Mouse (Mus musculus) MEL (cell line): ENCODE measurements around the gene Slc38a4. TPM values are rescaled to one million over a fixed set of nuclear protein-coding genes. Genes with fewer than 3 reads are reported as not detected.

Source experiments
- DNase-seq: peaks from one replicate; pipeline ENCODE4 v3.0.0; 2011; ENCODE audit warnings: low read depth, low spot score
- H3K27ac ChIP-seq: 2 replicates; pipeline ENCODE4 v1.5.1; 2012; ENCODE audit warnings: low read depth, mild to moderate bottlenecking, control low read depth, low read length, moderate library complexity; ENCODE audit not compliant: control insufficient read depth
- H3K27me3 ChIP-seq, 2 experiments: fragments of 150-350 bp in 1 of 2; sonication (generic) in 1 of 2; 2 replicates each; pipeline ENCODE4 v1.6.1; 2012; ENCODE audit warnings: low read length in 2 of 2, mild to moderate bottlenecking in 2 of 2, improper control_type of control experiment in 1 of 2, moderate library complexity in 1 of 2; ENCODE audit not compliant: insufficient read depth in 2 of 2, control insufficient read depth in 1 of 2
- H3K36me3 ChIP-seq, 2 experiments: 2 replicates each; pipeline ENCODE4 v1.6.1; 2012 to 2014; ENCODE audit warnings: low read length in 2 of 2, improper control_type of control experiment in 1 of 2, inconsistent platforms in 1 of 2, mild to moderate bottlenecking in 1 of 2; ENCODE audit not compliant: insufficient read depth in 2 of 2, control insufficient read depth in 1 of 2
- H3K4me1 ChIP-seq, 2 experiments: fragments of 150-350 bp in 1 of 2; sonication (generic) in 1 of 2; 2 replicates each; pipeline ENCODE4 v1.6.1; 2012; ENCODE audit warnings: low read length in 2 of 2, improper control_type of control experiment in 1 of 2, mild to moderate bottlenecking in 1 of 2; ENCODE audit not compliant: insufficient read depth in 2 of 2, control insufficient read depth in 1 of 2
- H3K4me3 ChIP-seq, 2 experiments: fragments of 150-350 bp in 1 of 2; sonication (generic) in 1 of 2; 2 replicates each; pipeline ENCODE4 v1.5.1; 2012; ENCODE audit warnings: low read depth in 2 of 2, low read length in 2 of 2, mild to moderate bottlenecking in 2 of 2, moderate library complexity in 2 of 2, control low read depth in 1 of 2, improper control_type of control experiment in 1 of 2; ENCODE audit not compliant: control insufficient read depth in 1 of 2, insufficient read depth in 1 of 2
- H3K79me2 ChIP-seq: 2 replicates; pipeline ENCODE4 v1.6.1; 2012; ENCODE audit warnings: mild to moderate bottlenecking, low read length, moderate library complexity; ENCODE audit not compliant: control insufficient read depth, poor library complexity, insufficient read depth
- H3K9ac ChIP-seq: 2 replicates; pipeline ENCODE4 v1.6.1; 2012; ENCODE audit warnings: low read depth, mild to moderate bottlenecking, control low read depth, low read length, moderate library complexity; ENCODE audit not compliant: control insufficient read depth, poor library complexity, severe bottlenecking
- H3K9me3 ChIP-seq: fragments of 150-350 bp; sonication (generic); replicated peaks from 2 replicates; pipeline ENCODE4 v1.6.1; 2012; ENCODE audit warnings: mild to moderate bottlenecking, low read length, improper control_type of control experiment, moderate library complexity; ENCODE audit not compliant: insufficient read depth
- CHD1 ChIP-seq: IDR thresholded peaks from 2 replicates; pipeline ENCODE4 v1.6.1; 2012; ENCODE audit warnings: low read depth, mild to moderate bottlenecking, inconsistent platforms, low read length, improper control_type of control experiment
- CHD2 ChIP-seq: IDR thresholded peaks from 2 replicates; pipeline ENCODE4 v1.6.1; 2011; ENCODE audit warnings: low read length, improper control_type of control experiment
- CTCF ChIP-seq, 3 experiments: IDR thresholded peaks in 2 of 3; conservative IDR thresholded peaks in 1 of 3; 2 replicates each; pipeline ENCODE4 v1.5.1; 2011 to 2012; ENCODE audit warnings: low read length in 3 of 3, low read depth in 2 of 3, mild to moderate bottlenecking in 2 of 3, improper control_type of control experiment in 1 of 3, inconsistent platforms in 1 of 3, mixed read lengths in 1 of 3, moderate library complexity in 1 of 3; ENCODE audit not compliant: control insufficient read depth in 1 of 3, insufficient read depth in 1 of 3, poor library complexity in 1 of 3, severe bottlenecking in 1 of 3
- ETS1 ChIP-seq: IDR thresholded peaks from 2 replicates; pipeline ENCODE4 v1.6.1; 2012; ENCODE audit warnings: low read depth, mild to moderate bottlenecking, inconsistent platforms, low read length, improper control_type of control experiment, moderate library complexity
- GABPA ChIP-seq: IDR thresholded peaks from 2 replicates; pipeline ENCODE4 v1.6.1; 2012; ENCODE audit warnings: low read depth, mild to moderate bottlenecking, inconsistent platforms, low read length, improper control_type of control experiment, moderate library complexity
- JUND ChIP-seq: IDR thresholded peaks from 2 replicates; pipeline ENCODE4 v1.6.1; 2011; ENCODE audit warnings: low read depth, mild to moderate bottlenecking, improper control_type of control experiment, low read length
- KAT2A ChIP-seq: conservative IDR thresholded peaks from 2 replicates; pipeline ENCODE4 v1.6.1; 2012; ENCODE audit warnings: low read depth, low read length, improper control_type of control experiment, inconsistent platforms
- MAX ChIP-seq: IDR thresholded peaks from 2 replicates; pipeline ENCODE4 v1.6.1; 2011; ENCODE audit warnings: low read length, improper control_type of control experiment
- MEF2A ChIP-seq: IDR thresholded peaks from 2 replicates; pipeline ENCODE4 v1.6.1; 2014; ENCODE audit warnings: low read depth, mild to moderate bottlenecking, inconsistent platforms, low read length, improper control_type of control experiment; ENCODE audit not compliant: poor library complexity, insufficient replicate concordance, severe bottlenecking; ENCODE audit errors: extremely low read depth
- MXI1 ChIP-seq: IDR thresholded peaks from 2 replicates; pipeline ENCODE4 v1.6.1; 2011; ENCODE audit warnings: mild to moderate bottlenecking, low read depth, low read length, improper control_type of control experiment
- MYB ChIP-seq: IDR thresholded peaks from 2 replicates; pipeline ENCODE4 v1.6.1; 2011; ENCODE audit warnings: mild to moderate bottlenecking, low read depth, low read length, improper control_type of control experiment
- MYC ChIP-seq: IDR thresholded peaks from 2 replicates; pipeline ENCODE4 v1.6.1; 2011; ENCODE audit warnings: low read depth, mild to moderate bottlenecking, low read length, improper control_type of control experiment, moderate library complexity
- NELFE ChIP-seq: IDR thresholded peaks from 2 replicates; pipeline ENCODE4 v1.6.1; 2011; ENCODE audit warnings: low read depth, low read length, improper control_type of control experiment
- NRF1 ChIP-seq: IDR thresholded peaks from 2 replicates; pipeline ENCODE4 v1.6.1; 2014; ENCODE audit warnings: low read depth, mild to moderate bottlenecking, inconsistent platforms, low read length, improper control_type of control experiment, moderate library complexity; ENCODE audit not compliant: poor library complexity, insufficient read depth, severe bottlenecking
- RAD21 ChIP-seq: IDR thresholded peaks from 2 replicates; pipeline ENCODE4 v1.6.1; 2011; ENCODE audit warnings: mild to moderate bottlenecking, low read depth, low read length, improper control_type of control experiment
- RCOR1 ChIP-seq: IDR thresholded peaks from 2 replicates; pipeline ENCODE4 v1.6.1; 2012; ENCODE audit warnings: low read depth, mild to moderate bottlenecking, inconsistent platforms, low read length, improper control_type of control experiment
- SMC3 ChIP-seq: IDR thresholded peaks from 2 replicates; pipeline ENCODE4 v1.6.1; 2011; ENCODE audit warnings: low read depth, low read length, improper control_type of control experiment
- TAL1 ChIP-seq: IDR thresholded peaks from 2 replicates; pipeline ENCODE4 v1.6.1; 2012; ENCODE audit warnings: mild to moderate bottlenecking, inconsistent platforms, low read length, moderate library complexity, mixed read lengths
- TBP ChIP-seq: IDR thresholded peaks from 2 replicates; pipeline ENCODE4 v1.8.0; 2011; ENCODE audit warnings: low read depth, low read length, improper control_type of control experiment
- TCF12 ChIP-seq: IDR thresholded peaks from 2 replicates; pipeline ENCODE4 v1.6.1; 2014; ENCODE audit warnings: low read depth, mild to moderate bottlenecking, inconsistent platforms, low read length, improper control_type of control experiment, moderate library complexity
- UBTF ChIP-seq: IDR thresholded peaks from 2 replicates; pipeline ENCODE4 v1.6.1; 2012; ENCODE audit warnings: low read depth, mild to moderate bottlenecking, inconsistent platforms, low read length, improper control_type of control experiment, moderate library complexity, borderline replicate concordance; ENCODE audit not compliant: insufficient read depth
- USF1 ChIP-seq: IDR thresholded peaks from 2 replicates; pipeline ENCODE4 v1.6.1; 2014; ENCODE audit warnings: low read depth, mild to moderate bottlenecking, inconsistent platforms, low read length, improper control_type of control experiment, moderate library complexity
- ZKSCAN1 ChIP-seq: IDR thresholded peaks from 2 replicates; pipeline ENCODE4 v1.6.1; 2012; ENCODE audit warnings: low read depth, mild to moderate bottlenecking, inconsistent platforms, low read length, improper control_type of control experiment, moderate library complexity
- polyA plus RNA-seq, 2 experiments: library from polyadenylated mRNA; stranded (reverse) in 1 of 2; unstranded in 1 of 2; fragments of >175 nt in 1 of 2; fragments of >200 nt in 1 of 2; gene quantifications; 2 replicates each; pipeline versions ENCODE4 v1.2.1 to v1.2.4; 2012; ENCODE audit warnings: low replicate concordance in 2 of 2, low read depth in 1 of 2; ENCODE audit not compliant: insufficient read length in 2 of 2, insufficient read depth in 1 of 2, missing spikeins in 1 of 2
- total RNA-seq: library from RNA; depleted of rRNA; stranded (reverse); fragments of 300-350 nt; gene quantifications from 2 replicates; pipeline ENCODE4 v1.2.3, GENCODE M21; 2012

Slc38a4 gene
- total and polyA plus RNA-seq, 3 experiments = not detected

GRCm38 (mm10) chr15:97029064-97029791, 26.5 kb downstream of the Slc38a4 start:
- no peak for DNase-seq
- Histone ChIP-seq H3K79me2 (no peaks in the 10 kb centered on the region), H3K9me3 (no peaks in the 10 kb centered on the region), H3K9ac (no peak overlapping the region), H3K27me3 (peaks cover 0 to 5% of the 10 kb centered on the region in 2 experiments; a peak in 2 of 4 replicates), H3K36me3 (no peaks in the 10 kb centered on the region), H3K4me1 (no peaks in the 10 kb centered on the region), H3K4me3 (no peak overlapping the region), H3K27ac (no peak overlapping the region)
- TF ChIP-seq MAX (no peak), NRF1 (no peak), MYB (no peak), NELFE (no peak), USF1 (no peak), SMC3 (no peak), CHD2 (no peak), MEF2A (no peak), KAT2A (no peak), RAD21 (no peak), UBTF (no peak), MXI1 (no peak), ZKSCAN1 (no peak), GABPA (no peak), TCF12 (no peak), RCOR1 (no peak)

GRCm38 (mm10) chr15:97028651-97029050, 27.1 kb downstream of the Slc38a4 start:
- no peaks in the 10 kb centered on the region for H3K4me1 ChIP-seq
- H3K9ac ChIP-seq = no peak overlapping the region
- H3K79me2 ChIP-seq = no peaks in the 10 kb centered on the region
- H3K36me3 ChIP-seq = no peaks in the 10 kb centered on the region
- TF ChIP-seq GABPA (no peak), JUND (no peak), TBP (no peak), MEF2A (no peak), CTCF (IDR thresholded peaks at IDR 0.05 in 2 of 3, conservative IDR thresholded peaks at IDR 0.05 in 1 of 3; ENCODE audit: control insufficient read depth in 1 of 3, insufficient read depth in 1 of 3, low read depth in 2 of 3, low read length in 3 of 3, poor library complexity in 1 of 3, severe bottlenecking in 1 of 3) (no peak), RCOR1 (no peak), CHD1 (no peak), MXI1 (no peak), RAD21 (no peak), MYC (no peak), TAL1 (no peak), ETS1 (no peak), CHD2 (no peak), MAX (no peak), MYB (no peak), ZKSCAN1 (no peak)
- H3K27me3 ChIP-seq = peaks cover 0 to 5% of the 10 kb centered on the region in 2 experiments; a peak in 2 of 4 replicates
- H3K4me3 ChIP-seq = no peak overlapping the region
- no peak overlapping the region for H3K27ac ChIP-seq
- H3K9me3 ChIP-seq = no peaks in the 10 kb centered on the region
- no peak for DNase-seq
